ENCODE assay signal across 21 mouse cellular contexts in the genomic region with DNA sequence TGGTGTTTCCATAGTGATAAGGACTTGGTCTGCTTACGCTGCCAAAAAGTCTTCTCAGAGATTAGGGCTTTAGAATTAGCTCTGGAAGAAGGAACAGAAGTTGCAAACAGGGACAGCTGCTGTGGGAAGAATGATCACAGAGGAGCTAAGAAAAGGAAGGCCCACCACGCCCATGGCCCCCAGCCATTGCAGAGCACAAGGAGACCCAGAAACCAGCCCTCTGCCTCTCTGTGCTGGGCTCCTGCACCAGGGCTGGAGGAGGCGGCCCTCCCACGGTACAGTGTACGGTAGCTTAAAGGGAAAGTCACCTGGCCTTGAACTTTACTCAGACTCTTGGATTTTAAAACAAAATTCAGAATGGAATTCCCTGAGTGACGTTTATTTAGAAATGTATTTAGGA.
A peak's percentile ranks its signal among the peaks of the same experiment; 100 is the strongest.
DNase-seq lines count a peak whose midpoint lies in the region; ATAC-seq and TF ChIP-seq lines count a peak whose summit lies in the region.
"Had no signal": no experiment of that assay in that cellular context is flagged by ENCODE, and none has a peak within 500 bp of the region (broad histone marks: within the 10 kb centered on the region; RNA-seq: fewer than 3 reads in every experiment).

No protein-coding gene starts in this region.

- TF ChIP-seq CTCF in layer of hippocampus, adult 2 months (conservative IDR thresholded peaks at IDR 0.05) = no peak

- no peak overlapping the region for H3K4me3 ChIP-seq in heart, embryonic 13.5 days
- no peak overlapping the region for H3K4me3 ChIP-seq in midbrain, embryonic 10.5 days
- H3K4me3 ChIP-seq in midbrain, embryonic 14.5 days (replicated peaks; ENCODE audit: low read depth, low read length) = no peak overlapping the region
- H3K4me3 ChIP-seq in stomach, embryonic 16.5 days (replicated peaks; ENCODE audit: low read length) = no peak overlapping the region
- no peak overlapping the region for H3K4me3 ChIP-seq in layer of hippocampus, adult 2 months
- H3K4me3 ChIP-seq: forebrain, embryonic 10.5 days; hindbrain, embryonic 15.5 days; midbrain, embryonic 13.5 days; neural tube, embryonic 12.5 days had no signal

- H3K4me1 ChIP-seq in heart, embryonic 13.5 days = peaks cover 30% of the 10 kb centered on the region
- no peaks in the 10 kb centered on the region for H3K4me1 ChIP-seq in midbrain, embryonic 10.5 days
- peaks cover 5% of the 10 kb centered on the region; the same call in 1 of the 2 replicates for H3K4me1 ChIP-seq in midbrain, embryonic 14.5 days (ENCODE audit: control insufficient read depth, insufficient read depth, low read length)
- peaks cover 4% of the 10 kb centered on the region; the same call in 1 of the 2 replicates for H3K4me1 ChIP-seq in stomach, embryonic 16.5 days (ENCODE audit: control insufficient read depth, insufficient read depth, low read length)

- peaks cover 3% of the 10 kb centered on the region; the same call in 1 of the 2 replicates for H3K27me3 ChIP-seq in heart, embryonic 13.5 days (replicated peaks)
- no peaks in the 10 kb centered on the region for H3K27me3 ChIP-seq in midbrain, embryonic 10.5 days (ENCODE audit: low read depth, poor library complexity, severe bottlenecking)
- H3K27me3 ChIP-seq in midbrain, embryonic 14.5 days (ENCODE audit: control insufficient read depth, insufficient read depth, low read length) = no peaks in the 10 kb centered on the region
- no peaks in the 10 kb centered on the region for H3K27me3 ChIP-seq in stomach, embryonic 16.5 days (ENCODE audit: control insufficient read depth, insufficient read depth, low read length)
- H3K27me3 ChIP-seq: hindbrain, embryonic 15.5 days; midbrain, embryonic 13.5 days; neural tube, embryonic 12.5 days had no signal

- 76% methylated on average over 6 of the region's 6 CpGs for WGBS in heart, embryonic 13.5 days
- 91% methylated on average over 6 of the region's 6 CpGs for WGBS in midbrain, embryonic 10.5 days
- WGBS in midbrain, embryonic 14.5 days = 97% methylated on average over 6 of the region's 6 CpGs
- WGBS in stomach, embryonic 16.5 days = 63% methylated on average over 6 of the region's 6 CpGs

- no peak for DNase-seq in heart, postnatal 25 days (ENCODE audit: low spot score)
- no peak for DNase-seq in midbrain, embryonic 10.5 days (ENCODE audit: low spot score)
- DNase-seq in midbrain, embryonic 14.5 days = no peak
- peak; percentile 42 for DNase-seq in testis, postnatal 14 days (ENCODE audit: low spot score)
- no peak for DNase-seq in layer of hippocampus, adult 2 months (ENCODE audit: low spot score in 2 of 2)
- DNase-seq: cerebellum, adult 11-12 months; cerebellum, postnatal 10 days; forebrain, postnatal 0 days; heart, postnatal 36 days; kidney, adult 9 months; kidney, postnatal 14 days; lung, embryonic 14.5 days; thymus, adult 2 months; thymus, postnatal 4 days had no signal

- 0 out of 2 replicates have a peak overlapping the region, but pooled peaks have one; percentile 12 for H3K27ac ChIP-seq in heart, embryonic 13.5 days (replicated peaks)
- H3K27ac ChIP-seq in midbrain, embryonic 10.5 days (replicated peaks) = 0 out of 2 replicates have a peak overlapping the region, but pooled peaks have one; percentile 17
- H3K27ac ChIP-seq in midbrain, embryonic 14.5 days (replicated peaks; ENCODE audit: low read depth, low read length) = no peak overlapping the region
- H3K27ac ChIP-seq in stomach, embryonic 16.5 days (ENCODE audit: low read length) = peak overlapping the region; percentile 64
- H3K27ac ChIP-seq in layer of hippocampus, adult 2 months = no peak overlapping the region
- H3K27ac ChIP-seq: forebrain, embryonic 10.5 days; hindbrain, embryonic 15.5 days; liver, embryonic 14.5 days; midbrain, embryonic 13.5 days; neural tube, embryonic 12.5 days had no signal

- intact Hi-C loops in heart, postnatal 25 days (cut with DNase I) = no loop called here

- ATAC-seq in heart, embryonic 13.5 days (ENCODE audit: extremely low read depth, insufficient number of reproducible peaks, low FRiP score, low TSS enrichment) = no peak
- ATAC-seq in midbrain, embryonic 14.5 days (ENCODE audit: low FRiP score, low TSS enrichment) = no peak
- peak; percentile 75; the same call in 1 of the 2 replicates for ATAC-seq in stomach, embryonic 16.5 days (ENCODE audit: insufficient read depth, low FRiP score)
- ATAC-seq: forebrain, postnatal 0 days; midbrain, embryonic 13.5 days had no signal

- peaks cover 8% of the 10 kb centered on the region; the same call in 1 of the 2 replicates for H3K9me3 ChIP-seq in heart, embryonic 13.5 days
- peaks cover 9% of the 10 kb centered on the region; the same call in 1 of the 2 replicates for H3K9me3 ChIP-seq in midbrain, embryonic 10.5 days (replicated peaks)
- H3K9me3 ChIP-seq in midbrain, embryonic 14.5 days (ENCODE audit: control insufficient read depth, low read length) = 0 out of 2 replicates have a peak, but pooled peaks cover 6% of the 10 kb centered on the region
- no peaks in the 10 kb centered on the region for H3K9me3 ChIP-seq in stomach, embryonic 16.5 days (replicated peaks; ENCODE audit: control insufficient read depth, low read length)
- H3K9me3 ChIP-seq: hindbrain, embryonic 15.5 days; midbrain, embryonic 13.5 days; neural tube, embryonic 12.5 days had no signal

- no peak overlapping the region for H3K4me2 ChIP-seq in heart, embryonic 13.5 days
- H3K4me2 ChIP-seq in midbrain, embryonic 14.5 days (ENCODE audit: low read length) = no peak overlapping the region
- H3K4me2 ChIP-seq in stomach, embryonic 16.5 days (ENCODE audit: low read depth, low read length) = no peak overlapping the region
- H3K4me2 ChIP-seq: hindbrain, embryonic 15.5 days; lung, embryonic 14.5 days; midbrain, embryonic 13.5 days; neural tube, embryonic 12.5 days had no signal

- H3K9ac ChIP-seq in heart, embryonic 13.5 days = no peak overlapping the region
- H3K9ac ChIP-seq in midbrain, embryonic 14.5 days (replicated peaks; ENCODE audit: low read length) = no peak overlapping the region
- no peak overlapping the region for H3K9ac ChIP-seq in stomach, embryonic 16.5 days (ENCODE audit: low read length)
- H3K9ac ChIP-seq: forebrain, postnatal 0 days; hindbrain, embryonic 15.5 days; liver, embryonic 14.5 days; lung, embryonic 14.5 days; midbrain, embryonic 13.5 days; neural tube, embryonic 12.5 days had no signal

- 0 out of 2 replicates have a peak, but pooled peaks cover 5% of the 10 kb centered on the region for H3K36me3 ChIP-seq in heart, embryonic 13.5 days
- H3K36me3 ChIP-seq in midbrain, embryonic 10.5 days = peaks cover 80% of the 10 kb centered on the region
- H3K36me3 ChIP-seq in midbrain, embryonic 14.5 days (ENCODE audit: control insufficient read depth, insufficient read depth, low read length) = 0 out of 2 replicates have a peak, but pooled peaks cover 7% of the 10 kb centered on the region
- H3K36me3 ChIP-seq in stomach, embryonic 16.5 days (ENCODE audit: control insufficient read depth, insufficient read depth, low read length) = no peaks in the 10 kb centered on the region

Comparison
In these comparisons a context has a peak if more than half of its experiments do, and no peak if none do; other contexts are left out.
1. H3K27ac ChIP-seq: peak in heart, embryonic 13.5 days (single experiment), midbrain, embryonic 10.5 days (single experiment) and stomach, embryonic 16.5 days (single experiment); none in midbrain, embryonic 14.5 days (single experiment) and layer of hippocampus, adult 2 months (single experiment).